Mouse (Mus musculus) lung, adult 2 months (tissue): Measurements from ENCODE around the gene Myo16. TPM values are rescaled to one million over a fixed set of nuclear protein-coding genes. Genes with fewer than 3 reads are reported as not detected.

Experiments used
- DNase-seq: peaks from one replicate; pipeline ENCODE4 v3.0.0; 2022
- H3K4me1 ChIP-seq: fragments of 200-500 bp; 2 replicates; pipeline ENCODE4 v1.6.1; 2011; ENCODE audit warnings: low read length; ENCODE audit not compliant: control insufficient read depth, insufficient read depth
- H3K4me3 ChIP-seq: fragments of 200-500 bp; replicated peaks from 2 replicates; pipeline ENCODE3; 2011; ENCODE audit warnings: low read depth, mild to moderate bottlenecking, control low read depth, low read length; ENCODE audit errors: extremely low read depth
- CTCF ChIP-seq: fragments of 200-500 bp; IDR thresholded peaks from 2 replicates; pipeline ENCODE4 v1.5.1; 2011; ENCODE audit warnings: mild to moderate bottlenecking, low read length, control low read depth; ENCODE audit not compliant: insufficient read depth
- POLR2A ChIP-seq: fragments of 200-500 bp; IDR thresholded peaks from 2 replicates; pipeline ENCODE4 v1.6.1; 2011; ENCODE audit warnings: low read depth, mild to moderate bottlenecking, control low read depth, low read length, borderline replicate concordance; ENCODE audit errors: extremely low read depth
- WGBS: fragments of 180-500 bp; shearing (Covaris S2); methylation state at CpG from one replicate; pipeline ENCODE4 v1.1.7; 2018; 5-methylcytosine and 5-hydroxymethylcytosine counted together
- polyA plus RNA-seq: library from polyadenylated mRNA; depleted of rRNA; stranded (reverse); fragments of >200 nt; gene quantifications from 2 replicates; pipeline ENCODE4 v1.2.3, GENCODE M21; 2012

Myo16 gene
- polyA plus RNA-seq, 1 experiment, result 0.26 TPM

DNA sequence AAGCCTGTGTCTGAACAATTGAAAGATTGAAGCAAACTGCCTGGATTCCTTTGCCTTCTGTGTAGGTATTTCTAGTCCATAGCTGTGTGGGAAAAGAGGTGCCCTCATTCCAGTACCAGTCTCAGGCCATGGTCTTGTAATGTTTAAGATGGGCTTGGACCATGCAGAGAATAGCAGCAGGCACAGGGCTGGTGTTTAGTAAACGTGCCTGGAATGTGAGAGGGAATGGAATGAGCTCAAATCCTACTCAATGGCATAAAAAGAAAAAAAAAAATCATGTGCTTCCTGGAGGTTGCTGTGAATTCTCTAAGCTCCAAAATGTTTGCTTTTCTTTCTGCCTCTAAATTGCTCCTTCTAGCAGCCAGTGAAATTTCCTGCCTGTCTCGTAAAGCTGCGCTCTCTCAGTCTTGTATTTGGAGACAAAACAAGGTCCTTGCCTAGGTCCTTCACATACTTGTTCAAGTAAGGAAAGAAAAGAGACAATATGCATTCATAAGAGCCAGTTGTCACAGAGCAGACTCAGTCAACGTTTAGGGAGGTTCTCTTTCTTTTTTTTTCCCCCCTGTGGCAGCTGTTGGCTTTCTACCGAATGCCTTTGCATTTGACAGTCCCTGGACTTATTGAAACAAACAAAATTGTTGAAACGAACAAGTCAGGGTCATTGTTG is 70.0 kb downstream of the Myo16 start:
- Histone ChIP-seq H3K4me1 (no peaks in the 10 kb centered on the region), H3K4me3 (no peak overlapping the region)
- no peak for DNase-seq
- WGBS, result 23% methylated on average over 6 of the region's 6 CpGs
- TF ChIP-seq POLR2A (no peak), CTCF (no peak)

DNA sequence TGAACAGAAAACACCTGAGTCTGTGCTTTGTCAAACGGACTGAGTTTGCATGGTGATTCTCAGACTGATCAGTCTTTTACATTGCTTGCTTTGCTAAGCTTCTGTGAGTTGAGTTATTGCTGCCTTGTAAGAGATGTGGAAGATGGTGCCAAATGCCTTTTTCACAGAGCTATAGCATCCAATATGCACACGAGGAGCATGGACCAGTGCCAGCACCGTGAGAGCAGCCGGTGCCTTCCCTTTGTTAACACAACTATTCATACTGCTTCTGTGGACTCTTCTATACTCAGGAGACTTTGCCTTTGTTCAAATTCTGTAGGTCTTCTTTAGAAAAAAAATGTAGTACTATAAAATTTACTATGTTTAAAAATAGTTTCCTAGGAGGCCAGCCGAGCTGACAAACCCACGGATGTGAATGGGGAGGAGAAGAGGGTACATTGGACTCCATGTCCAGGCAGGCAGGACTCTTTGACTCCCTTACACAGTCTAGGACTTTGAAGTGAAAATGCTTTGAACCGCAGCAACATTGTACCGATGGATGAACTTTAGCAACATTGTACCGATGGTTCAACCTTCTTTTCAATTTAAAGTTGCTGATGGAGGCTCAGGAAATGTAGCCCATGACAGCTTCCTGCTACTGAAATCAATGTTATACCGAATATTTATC is 70.7 kb downstream of the Myo16 start:
- 55% methylated on average over 10 of the region's 10 CpGs for WGBS
- DNase-seq, result no peak
- no peak for TF ChIP-seq CTCF
- TF ChIP-seq POLR2A, result no peak
- H3K4me1 ChIP-seq, result no peaks in the 10 kb centered on the region
- no peak overlapping the region for H3K4me3 ChIP-seq

DNA sequence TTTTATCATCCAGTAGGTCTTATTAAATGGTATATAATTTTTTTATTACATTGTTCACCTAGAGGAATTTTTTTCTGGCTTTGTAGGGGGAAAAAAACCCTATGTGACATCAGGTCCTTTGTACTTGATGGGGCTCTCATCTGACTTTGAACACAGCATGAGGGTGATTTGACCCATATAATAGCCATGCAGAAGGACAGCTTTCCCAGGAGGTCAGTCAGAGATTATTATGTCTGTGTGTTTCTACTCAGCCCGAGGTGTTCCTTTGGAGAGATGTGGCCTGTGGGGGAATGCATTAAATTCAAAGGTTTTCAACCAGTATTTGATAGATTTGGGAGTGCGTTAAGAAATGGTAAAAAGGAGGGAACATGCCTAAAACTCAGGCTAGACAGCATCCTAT is 71.3 kb downstream of the Myo16 start:
- DNase-seq, result no peak
- TF ChIP-seq CTCF, result no peak
- no peak for TF ChIP-seq POLR2A
- H3K4me3 ChIP-seq, result no peak overlapping the region
- no peaks in the 10 kb centered on the region for H3K4me1 ChIP-seq
- WGBS, result 86% methylated on average over 2 of the region's 2 CpGs

DNA sequence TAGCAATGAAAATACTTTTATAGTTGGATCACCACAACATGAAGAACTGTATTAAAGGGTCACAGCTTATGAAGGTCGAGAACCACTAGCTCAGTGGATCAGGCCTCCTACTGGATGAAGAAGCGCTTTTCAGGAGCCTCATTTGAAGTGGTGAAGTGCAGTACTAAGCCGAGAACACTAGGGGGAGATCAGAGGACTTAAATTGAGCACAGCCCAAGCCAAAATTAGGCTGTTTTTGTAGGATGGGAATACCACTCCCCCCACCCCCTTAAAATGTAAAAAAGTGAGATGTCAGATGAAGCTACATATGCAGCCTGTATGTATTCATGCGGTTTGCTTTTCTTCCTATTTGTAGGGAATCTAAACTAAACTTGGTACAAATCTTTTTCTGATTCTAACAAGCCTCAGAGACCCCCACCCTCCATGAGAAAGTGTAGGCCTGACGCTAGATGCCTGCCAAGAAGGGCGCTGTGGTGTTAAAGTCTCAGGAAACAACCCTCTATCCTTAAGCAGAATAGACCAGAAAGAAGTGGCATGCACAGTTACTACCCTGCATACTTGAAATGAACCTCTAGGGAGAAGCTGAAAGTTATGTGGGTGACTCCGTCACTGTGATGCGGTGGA is 77.1 kb downstream of the Myo16 start:
- TF ChIP-seq CTCF (0 out of 2 replicates have a peak, but pooled peaks have one; percentile 23), POLR2A (no peak)
- no peaks in the 10 kb centered on the region for H3K4me1 ChIP-seq
- DNase-seq, result no peak
- 51% methylated on average over 8 of the region's 8 CpGs for WGBS
- H3K4me3 ChIP-seq, result no peak overlapping the region

- TF ChIP-seq POLR2A (no peak), CTCF (no peak)
- no peaks in the 10 kb centered on the region for H3K4me1 ChIP-seq
- 80% methylated on average over 2 of the region's 2 CpGs for WGBS
- no peak for DNase-seq
- H3K4me3 ChIP-seq, result no peak overlapping the region
Measured at GRCm38 (mm10) chr8:10234516-10234915, 80.8 kb downstream of the Myo16 start.

GRCm38 (mm10) chr8:10243344-10243743 is 89.6 kb downstream of the Myo16 start:
- Histone ChIP-seq H3K4me3 (no peak overlapping the region), H3K4me1 (no peaks in the 10 kb centered on the region)
- 47% methylated on average over 3 of the region's 3 CpGs for WGBS
- no peak for DNase-seq
- TF ChIP-seq CTCF, result no peak
- no peak for TF ChIP-seq POLR2A

DNA sequence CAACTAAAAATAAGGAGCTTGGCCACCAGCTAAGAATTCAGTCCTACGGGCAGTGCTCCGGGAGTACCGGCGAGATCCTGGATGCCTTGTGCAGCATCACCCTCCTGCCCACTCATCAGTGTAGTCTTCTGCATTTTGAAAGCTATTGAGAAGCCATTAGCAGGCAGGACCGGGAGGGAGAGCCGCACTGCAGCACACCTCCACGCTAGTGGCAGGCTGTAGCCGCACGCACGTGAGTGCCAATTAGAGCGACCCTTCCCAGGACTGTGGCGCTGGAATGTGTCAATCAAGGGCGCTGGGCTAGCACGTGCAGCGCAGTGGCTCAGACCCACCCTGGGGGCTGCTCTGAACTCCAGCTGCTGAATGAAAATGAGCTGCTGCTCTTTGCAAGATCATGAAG is 95.4 kb downstream of the Myo16 start:
- no peak for TF ChIP-seq POLR2A
- no peak for TF ChIP-seq CTCF
- DNase-seq, result no peak
- 5% methylated on average over 15 of the region's 15 CpGs for WGBS
- Histone ChIP-seq H3K4me3 (no peak overlapping the region), H3K4me1 (no peaks in the 10 kb centered on the region)

DNA sequence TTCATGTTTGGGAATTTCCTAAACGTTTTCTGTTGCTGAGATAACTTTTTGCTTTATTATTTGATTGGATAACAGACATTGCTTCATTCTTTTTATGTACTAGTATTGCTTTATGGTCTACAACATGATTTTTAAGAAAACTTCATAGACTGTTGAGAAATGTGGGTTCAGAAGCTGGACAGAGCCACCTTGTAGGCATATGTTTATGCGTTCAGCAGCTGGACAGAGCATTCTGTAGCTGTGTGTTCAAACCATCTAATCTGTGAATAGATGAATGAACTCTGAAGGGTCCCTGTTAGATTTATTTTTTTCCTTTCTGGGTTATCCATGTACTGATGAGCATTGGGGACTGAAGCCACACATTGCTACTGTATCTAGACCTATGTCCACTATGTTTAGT is 102.0 kb downstream of the Myo16 start:
- no peak overlapping the region for H3K4me3 ChIP-seq
- no peak for DNase-seq
- 54% methylated on average over 2 of the region's 2 CpGs for WGBS
- TF ChIP-seq POLR2A (no peak), CTCF (no peak)
- H3K4me1 ChIP-seq, result no peaks in the 10 kb centered on the region

DNA sequence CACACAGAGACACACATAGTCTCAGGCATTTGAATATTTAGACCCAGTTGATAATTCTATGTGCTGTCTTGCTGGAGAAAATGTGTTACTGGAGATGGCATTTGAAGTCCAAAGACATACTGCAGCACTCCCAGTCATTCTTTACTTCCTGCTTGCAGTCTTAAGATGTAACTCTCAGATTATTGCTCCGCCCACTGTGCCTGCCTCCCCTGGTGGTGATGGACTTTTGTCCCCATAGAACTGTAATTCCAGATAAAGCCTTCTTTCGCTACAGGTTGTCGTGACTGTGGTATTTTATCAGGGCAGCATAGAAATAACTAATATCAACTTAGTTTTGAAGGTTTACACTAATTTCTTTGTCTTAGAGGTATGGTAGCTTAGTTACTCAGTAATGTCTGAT is 102.9 kb downstream of the Myo16 start:
- 79% methylated on average over 3 of the region's 3 CpGs for WGBS
- no peak overlapping the region for H3K4me3 ChIP-seq
- TF ChIP-seq POLR2A (no peak), CTCF (no peak)

More for the DNA sequence above, 102.9 kb downstream of the Myo16 start:
- H3K4me1 ChIP-seq, result no peaks in the 10 kb centered on the region
- DNase-seq, result no peak
